Mouse (Mus musculus): ENCODE measurements around the gene Eps8. TPM values are rescaled to one million over a fixed set of nuclear protein-coding genes. Genes with fewer than 3 reads are reported as not detected.

Gene Eps8
- polyA plus RNA-seq, 1 experiment from 2014 or later: 5.5 TPM

DNA sequence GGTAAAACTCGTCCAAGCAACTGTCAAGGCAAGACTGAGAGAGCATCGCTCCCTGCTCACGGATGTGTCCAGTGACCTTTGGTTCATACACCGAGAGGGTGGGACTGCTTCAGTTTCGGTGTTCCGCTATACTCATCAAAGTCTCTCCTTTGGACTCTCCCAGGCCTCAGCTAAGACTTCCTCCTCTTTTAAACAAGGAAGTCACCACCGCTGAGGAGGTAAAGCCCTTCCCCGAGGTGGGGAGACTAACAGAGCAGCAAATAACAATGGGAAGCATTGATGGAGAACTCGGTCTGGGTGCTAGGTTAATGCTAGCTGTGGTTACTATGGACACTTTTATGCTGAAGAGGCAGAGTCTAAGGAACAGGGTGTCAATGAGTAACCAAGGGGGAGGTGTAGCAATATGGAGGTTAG, 84.0 kb downstream of the Eps8 start:
- DNase-seq (ENCODE audit: low spot score): no peak
- WGBS: 75% methylated on average over 9 of the region's 9 CpGs
- Histone ChIP-seq H3K4me1 (peaks cover 2% of the 10 kb centered on the region; the same call in 1 of the 2 replicates), H3K27me3 (ENCODE audit: low read depth, poor library complexity, severe bottlenecking) (no peaks in the 10 kb centered on the region), H3K9me3 (replicated peaks) (no peaks in the 10 kb centered on the region), H3K36me3 (no peaks in the 10 kb centered on the region), H3K4me3 (no peak overlapping the region), H3K27ac (replicated peaks) (no peak overlapping the region)

DNA sequence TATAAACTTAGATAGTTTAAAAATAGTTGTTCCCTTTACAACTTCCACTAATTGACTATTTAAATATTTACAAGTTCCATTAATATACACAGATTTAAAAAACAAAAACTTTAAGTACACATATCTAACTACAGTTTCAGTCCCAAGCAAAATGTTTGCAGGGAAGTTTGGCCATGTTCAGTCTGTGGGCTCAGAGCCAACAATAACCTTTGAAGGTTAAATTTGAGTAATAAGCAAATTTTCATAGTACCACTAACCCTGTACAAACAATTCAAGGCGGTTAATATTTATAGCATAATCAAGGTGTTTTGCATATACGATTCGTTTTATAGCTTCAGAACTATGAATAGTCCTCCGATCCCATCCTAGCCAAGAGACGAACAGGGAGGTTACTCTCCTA, 84.7 kb downstream of the Eps8 start:
- no peak overlapping the region for H3K4me3 ChIP-seq
- no peaks in the 10 kb centered on the region for H3K9me3 ChIP-seq (replicated peaks)
- H3K36me3 ChIP-seq: no peaks in the 10 kb centered on the region
- H3K27ac ChIP-seq (replicated peaks): no peak overlapping the region
- H3K27me3 ChIP-seq (ENCODE audit: low read depth, poor library complexity, severe bottlenecking): no peaks in the 10 kb centered on the region
- 90% methylated on average over 5 of the region's 5 CpGs for WGBS
- DNase-seq (ENCODE audit: low spot score): no peak
- peaks cover 2% of the 10 kb centered on the region; the same call in 1 of the 2 replicates for H3K4me1 ChIP-seq

DNA sequence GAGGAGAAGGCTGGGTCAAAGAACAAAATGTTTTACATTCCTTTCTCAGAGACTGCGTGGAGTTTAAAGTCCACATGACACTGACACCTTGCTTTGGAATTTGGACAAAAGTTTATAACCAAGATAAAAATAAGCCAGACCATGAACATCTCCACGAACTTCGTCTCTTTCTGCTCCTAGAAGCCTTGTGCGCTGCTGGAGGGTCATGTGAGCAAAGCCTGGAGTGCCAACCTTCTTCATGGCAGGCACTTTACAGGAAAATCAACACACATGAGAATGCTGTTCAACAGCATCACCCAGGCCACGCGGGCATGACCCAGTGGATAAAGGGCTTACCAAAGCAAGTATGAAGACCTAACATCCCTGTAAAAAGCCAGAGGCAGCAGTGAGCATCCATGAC, 85.6 kb downstream of the Eps8 start:
- H3K27ac ChIP-seq (replicated peaks): no peak overlapping the region
- H3K36me3 ChIP-seq: no peaks in the 10 kb centered on the region
- no peak overlapping the region for H3K4me3 ChIP-seq
- peaks cover 2% of the 10 kb centered on the region; the same call in 1 of the 2 replicates for H3K4me1 ChIP-seq
- no peaks in the 10 kb centered on the region for H3K9me3 ChIP-seq (replicated peaks)
- H3K27me3 ChIP-seq (ENCODE audit: low read depth, poor library complexity, severe bottlenecking): no peaks in the 10 kb centered on the region
- no peak for DNase-seq (ENCODE audit: low spot score)
- 92% methylated on average over 6 of the region's 6 CpGs for WGBS

DNA sequence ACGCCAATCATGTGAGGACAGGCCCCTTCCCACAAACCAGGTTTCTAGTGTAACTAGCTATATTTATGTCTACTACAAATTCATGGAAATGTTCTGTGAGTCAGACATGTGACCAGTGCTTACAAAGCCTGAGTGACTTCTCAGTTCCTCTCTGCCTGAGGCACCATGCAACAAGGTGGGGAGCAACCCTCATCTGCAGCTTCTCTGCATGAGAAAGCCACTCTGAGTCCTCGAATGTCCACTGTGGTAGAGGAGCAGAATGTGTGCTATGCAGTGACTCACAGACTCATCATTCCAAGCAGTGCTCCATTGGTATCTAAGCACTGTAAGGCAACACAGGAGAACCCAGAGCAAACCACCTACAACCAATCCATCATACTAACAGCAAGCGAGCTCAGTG, 88.8 kb downstream of the Eps8 start:
- peaks cover under 1% of the 10 kb centered on the region; the same call in 1 of the 2 replicates for H3K4me1 ChIP-seq
- no peaks in the 10 kb centered on the region for H3K36me3 ChIP-seq
- no peaks in the 10 kb centered on the region for H3K9me3 ChIP-seq (replicated peaks)
- 93% methylated on average over 3 of the region's 3 CpGs for WGBS
- DNase-seq (ENCODE audit: low spot score): no peak
- H3K27ac ChIP-seq (replicated peaks): no peak overlapping the region
- H3K27me3 ChIP-seq (ENCODE audit: low read depth, poor library complexity, severe bottlenecking): no peaks in the 10 kb centered on the region
- no peak overlapping the region for H3K4me3 ChIP-seq

DNA sequence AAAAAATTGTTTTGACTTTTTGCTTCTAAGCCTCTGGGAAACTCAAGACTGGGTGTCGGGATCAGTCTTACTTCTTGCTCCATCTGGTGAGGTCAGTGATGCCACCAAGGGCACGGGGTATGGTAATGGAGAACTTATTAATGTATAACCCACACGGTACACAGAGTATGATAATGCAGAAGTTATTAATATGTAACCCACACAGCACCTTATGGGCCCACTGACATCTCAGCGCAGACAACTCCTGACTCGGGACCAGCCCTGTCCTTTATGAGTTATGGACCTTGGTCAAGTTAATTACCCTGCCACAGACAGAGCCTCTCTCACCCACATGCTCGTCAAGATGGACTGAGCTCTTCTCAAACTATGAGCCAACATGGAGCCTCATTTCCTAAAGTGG, 89.2 kb downstream of the Eps8 start:
- H3K4me1 ChIP-seq: peaks cover 5% of the 10 kb centered on the region; the same call in 1 of the 2 replicates
- DNase-seq (ENCODE audit: low spot score): no peak
- 92% methylated on average over 6 of the region's 6 CpGs for WGBS
- H3K4me3 ChIP-seq: no peak overlapping the region
- H3K36me3 ChIP-seq: no peaks in the 10 kb centered on the region
- no peaks in the 10 kb centered on the region for H3K27me3 ChIP-seq (ENCODE audit: low read depth, poor library complexity, severe bottlenecking)
- H3K9me3 ChIP-seq (replicated peaks): no peaks in the 10 kb centered on the region
- no peak overlapping the region for H3K27ac ChIP-seq (replicated peaks)

DNA sequence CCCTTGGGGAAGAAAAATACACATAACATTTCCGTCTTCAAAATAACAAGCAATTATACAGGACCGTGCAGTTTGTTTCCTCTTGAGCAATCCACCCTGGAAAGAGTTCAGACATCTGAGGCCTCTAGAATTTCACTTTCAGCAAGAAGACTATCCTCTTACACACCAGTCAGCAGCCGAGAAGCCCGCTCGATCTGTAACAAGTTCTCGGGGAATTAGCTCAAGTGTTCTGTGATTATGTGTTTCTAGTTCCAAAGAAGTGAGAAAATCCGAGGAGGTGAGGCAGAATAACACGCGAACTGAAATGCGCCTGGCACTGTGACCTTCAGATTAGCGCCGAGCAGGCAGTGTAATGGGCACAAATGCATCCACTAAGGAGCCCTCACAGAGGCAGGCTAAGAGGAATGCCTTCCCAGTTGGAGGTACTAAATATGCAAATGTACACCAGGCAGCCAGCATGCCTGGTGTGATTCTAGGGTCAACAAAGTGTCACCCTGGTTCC, 94.3 kb downstream of the Eps8 start:
- no peaks in the 10 kb centered on the region for H3K36me3 ChIP-seq
- DNase-seq (ENCODE audit: low spot score): no peak
- H3K27ac ChIP-seq (replicated peaks): no peak overlapping the region
- H3K4me1 ChIP-seq: peaks cover 10% of the 10 kb centered on the region; the same call in 1 of the 2 replicates
- H3K9me3 ChIP-seq (replicated peaks): no peaks in the 10 kb centered on the region
- H3K27me3 ChIP-seq (ENCODE audit: low read depth, poor library complexity, severe bottlenecking): no peaks in the 10 kb centered on the region
- H3K4me3 ChIP-seq: no peak overlapping the region
- 44% methylated on average over 12 of the region's 12 CpGs for WGBS

DNA sequence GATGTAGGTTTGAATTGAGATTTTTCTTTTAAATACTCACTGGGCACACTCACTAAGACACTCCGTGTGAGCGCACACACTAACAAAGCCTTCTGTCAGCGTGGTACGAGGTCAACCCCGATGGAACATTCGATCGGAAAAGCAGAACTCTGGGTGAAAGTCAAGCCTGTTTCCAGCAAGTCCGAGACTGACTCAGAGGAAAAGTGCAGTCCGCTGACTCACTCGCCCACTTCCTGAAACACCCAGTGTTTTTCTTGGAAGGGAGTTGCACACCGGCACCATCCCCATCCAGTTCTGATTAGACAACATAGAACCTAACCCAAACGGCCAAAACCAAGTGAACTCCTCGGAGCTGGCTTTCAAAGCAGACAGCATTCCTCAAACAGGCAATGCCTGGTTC, 95.8 kb downstream of the Eps8 start:
- Histone ChIP-seq H3K9me3 (replicated peaks) (no peaks in the 10 kb centered on the region), H3K27ac (replicated peaks) (no peak overlapping the region), H3K27me3 (ENCODE audit: low read depth, poor library complexity, severe bottlenecking) (no peaks in the 10 kb centered on the region), H3K4me1 (peaks cover 10% of the 10 kb centered on the region; the same call in 1 of the 2 replicates), H3K4me3 (no peak overlapping the region), H3K36me3 (no peaks in the 10 kb centered on the region)
- DNase-seq (ENCODE audit: low spot score): no peak
- WGBS: 87% methylated on average over 13 of the region's 13 CpGs

DNA sequence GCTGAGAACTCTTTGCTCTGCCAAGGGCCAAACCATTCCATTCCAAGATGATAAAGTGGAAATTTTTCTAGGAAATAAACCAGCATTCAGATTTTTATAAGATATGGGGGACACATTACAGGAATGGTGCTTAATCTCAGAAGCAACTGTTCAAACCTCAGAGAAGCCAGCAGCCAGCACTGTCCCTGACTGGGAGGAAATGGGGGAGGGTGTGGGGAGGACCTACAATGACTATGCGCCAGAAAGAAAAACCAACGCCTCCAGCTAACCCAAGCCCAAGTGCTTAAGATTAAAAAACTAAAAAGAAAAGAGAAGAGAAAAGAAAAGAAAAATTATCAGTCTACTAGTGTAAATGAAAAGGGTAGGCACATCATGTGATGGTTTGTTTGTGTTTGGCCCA, 97.0 kb downstream of the Eps8 start:
- 93% methylated on average over 2 of the region's 2 CpGs for WGBS
- H3K4me3 ChIP-seq: no peak overlapping the region
- no peak for DNase-seq (ENCODE audit: low spot score)

DNA sequence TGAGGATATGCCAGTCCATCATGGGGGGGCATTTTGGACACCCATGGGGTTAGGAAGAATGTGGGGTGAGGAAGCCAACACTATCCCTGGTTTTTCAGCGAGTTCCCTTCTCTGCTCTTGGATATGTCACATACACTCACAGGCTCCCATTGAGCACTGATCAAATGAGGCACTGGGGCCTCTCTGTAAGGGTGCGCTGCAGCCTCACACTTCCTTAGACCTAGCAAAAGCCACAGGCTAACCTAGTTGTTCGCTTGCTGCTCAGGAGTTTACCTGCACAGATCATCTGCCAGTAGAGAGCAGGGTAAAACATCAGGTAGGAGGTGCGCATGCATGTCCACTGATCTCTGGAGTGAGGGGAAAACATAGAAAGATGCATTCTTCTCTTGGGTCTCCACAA, 97.5 kb downstream of the Eps8 start:
- Histone ChIP-seq H3K27me3 (ENCODE audit: low read depth, poor library complexity, severe bottlenecking) (no peaks in the 10 kb centered on the region), H3K27ac (replicated peaks) (no peak overlapping the region), H3K36me3 (no peaks in the 10 kb centered on the region), H3K4me3 (no peak overlapping the region), H3K4me1 (peaks cover 10% of the 10 kb centered on the region; the same call in 1 of the 2 replicates), H3K9me3 (replicated peaks) (no peaks in the 10 kb centered on the region)
- 87% methylated on average over 4 of the region's 4 CpGs for WGBS
- DNase-seq (ENCODE audit: low spot score): no peak

More for the DNA sequence above, 97.0 kb downstream of the Eps8 start:
- no peak overlapping the region for H3K27ac ChIP-seq (replicated peaks)
- H3K36me3 ChIP-seq: no peaks in the 10 kb centered on the region
- H3K27me3 ChIP-seq (ENCODE audit: low read depth, poor library complexity, severe bottlenecking): no peaks in the 10 kb centered on the region
- peaks cover 10% of the 10 kb centered on the region; the same call in 1 of the 2 replicates for H3K4me1 ChIP-seq
- no peaks in the 10 kb centered on the region for H3K9me3 ChIP-seq (replicated peaks)

DNA sequence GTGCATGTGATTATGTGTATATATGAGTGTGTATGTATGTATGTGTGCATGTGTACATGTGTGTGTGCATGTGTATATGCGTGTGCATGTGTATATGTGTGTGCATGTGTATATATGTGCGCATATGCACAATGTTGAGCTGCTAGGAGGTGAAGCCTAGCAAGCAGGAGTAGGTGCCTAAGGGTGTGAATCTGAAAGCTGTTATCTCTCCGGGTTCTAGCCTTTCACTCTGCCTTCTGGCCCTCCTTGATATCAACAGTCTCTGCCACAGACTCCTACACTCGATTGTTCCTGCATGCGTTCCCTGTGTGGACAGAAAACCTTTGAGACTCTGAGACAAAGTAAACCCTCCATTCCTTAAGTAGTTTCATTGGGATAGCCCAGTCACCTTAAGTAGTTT, 98.0 kb downstream of the Eps8 start:
- 94% methylated on average over 5 of the region's 5 CpGs for WGBS

DNA sequence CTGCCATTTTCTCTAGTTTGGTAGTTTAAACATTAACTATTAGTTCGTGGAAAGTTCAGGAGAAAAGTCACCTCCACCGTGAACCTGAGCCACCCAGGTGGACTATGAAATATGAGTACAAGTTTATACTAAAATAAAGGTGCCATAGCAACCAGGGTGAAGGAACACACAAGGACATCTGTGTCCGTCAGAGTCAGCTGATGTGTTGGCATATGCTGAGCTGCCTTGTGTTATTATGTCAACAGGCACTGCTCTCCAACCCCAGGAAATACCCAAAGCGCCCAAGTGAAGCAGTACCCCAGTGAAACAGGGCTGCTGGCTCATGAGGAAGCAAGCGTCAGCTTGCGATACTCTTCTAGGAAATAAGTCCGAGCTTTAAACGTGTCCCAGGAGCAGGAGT, 104.5 kb downstream of the Eps8 start:
- no peak overlapping the region for H3K27ac ChIP-seq (replicated peaks)
- H3K4me3 ChIP-seq: no peak overlapping the region
- whole genome bisulfite sequencing: 91% methylated on average over 8 of the region's 8 CpGs
- no peaks in the 10 kb centered on the region for H3K27me3 ChIP-seq (ENCODE audit: low read depth, poor library complexity, severe bottlenecking)
- DNase-seq (ENCODE audit: low spot score): no peak
- no peaks in the 10 kb centered on the region for H3K36me3 ChIP-seq
- H3K9me3 ChIP-seq (replicated peaks): peaks cover 2% of the 10 kb centered on the region; the same call in 1 of the 2 replicates
- H3K4me1 ChIP-seq: no peaks in the 10 kb centered on the region

More for the DNA sequence above, 98.0 kb downstream of the Eps8 start:
- no peak overlapping the region for H3K27ac ChIP-seq (replicated peaks)
- peaks cover 10% of the 10 kb centered on the region; the same call in 1 of the 2 replicates for H3K4me1 ChIP-seq
- no peaks in the 10 kb centered on the region for H3K27me3 ChIP-seq (ENCODE audit: low read depth, poor library complexity, severe bottlenecking)
- no peak overlapping the region for H3K4me3 ChIP-seq
- DNase-seq (ENCODE audit: low spot score): no peak
- H3K36me3 ChIP-seq: no peaks in the 10 kb centered on the region
- H3K9me3 ChIP-seq (replicated peaks): no peaks in the 10 kb centered on the region

DNA sequence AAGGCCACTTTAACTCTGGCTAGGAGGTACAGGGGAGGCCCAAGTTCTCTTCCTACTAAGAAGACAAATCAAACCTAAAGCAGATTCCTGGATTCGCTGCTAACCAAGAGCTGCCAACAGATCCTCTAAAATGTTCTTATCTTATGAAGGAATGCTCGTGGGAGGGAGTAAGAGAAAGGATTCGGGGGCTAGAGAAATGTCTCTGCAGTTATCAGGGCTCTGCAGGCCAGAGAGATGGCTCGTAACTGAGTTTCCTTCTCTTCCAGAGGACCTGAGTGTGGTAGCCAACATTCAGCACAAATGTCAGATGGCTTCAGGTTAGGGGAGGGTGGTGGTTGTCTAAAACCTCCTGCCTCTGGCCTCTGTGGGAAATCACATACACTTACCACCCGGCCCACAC, 106.1 kb downstream of the Eps8 start:
- no peak overlapping the region for H3K4me3 ChIP-seq
- no peaks in the 10 kb centered on the region for H3K27me3 ChIP-seq (ENCODE audit: low read depth, poor library complexity, severe bottlenecking)
- no peak overlapping the region for H3K27ac ChIP-seq (replicated peaks)
- no peaks in the 10 kb centered on the region for H3K36me3 ChIP-seq
- H3K4me1 ChIP-seq: peaks cover 2% of the 10 kb centered on the region
- no peak for DNase-seq (ENCODE audit: low spot score)
- WGBS: 86% methylated on average over 5 of the region's 5 CpGs
- peaks cover 8% of the 10 kb centered on the region; the same call in 1 of the 2 replicates for H3K9me3 ChIP-seq (replicated peaks)

DNA sequence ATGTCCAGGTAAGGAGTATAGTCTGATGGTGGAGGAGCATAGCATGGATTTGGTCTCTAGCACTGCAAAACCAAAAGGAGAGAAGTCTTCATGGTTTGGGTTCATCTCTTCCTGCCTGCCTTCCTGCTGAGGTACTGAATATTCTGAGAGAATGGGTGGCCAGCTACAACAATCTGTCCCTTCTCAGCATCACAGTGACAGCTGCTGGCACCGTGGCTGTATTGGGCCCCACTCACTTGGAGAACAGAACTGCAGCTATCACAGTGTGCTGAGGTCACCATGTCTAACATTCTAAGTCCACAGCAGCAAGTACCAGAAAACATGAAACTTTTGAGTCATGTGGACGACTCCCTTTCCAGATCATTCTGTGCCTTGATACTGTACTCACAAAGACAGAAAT, 107.1 kb downstream of the Eps8 start:
- no peak overlapping the region for H3K27ac ChIP-seq (replicated peaks)
- no peaks in the 10 kb centered on the region for H3K27me3 ChIP-seq (ENCODE audit: low read depth, poor library complexity, severe bottlenecking)
- peaks cover 8% of the 10 kb centered on the region; the same call in 1 of the 2 replicates for H3K9me3 ChIP-seq (replicated peaks)
- no peak overlapping the region for H3K4me3 ChIP-seq
- no peak for DNase-seq (ENCODE audit: low spot score)
- H3K4me1 ChIP-seq: peaks cover 12% of the 10 kb centered on the region
- H3K36me3 ChIP-seq: no peaks in the 10 kb centered on the region
- 75% methylated on average over 2 of the region's 2 CpGs for WGBS
